Mouse (Mus musculus) thymus, adult 18-20 months (tissue): ENCODE measurements around the gene Blnk.

Experiments
- DNase-seq, 2 experiments: peaks; one replicate each; pipeline ENCODE4 v3.0.0; 2022; ENCODE audit warnings: mixed read lengths in 2 of 2

Gene Blnk

DNA sequence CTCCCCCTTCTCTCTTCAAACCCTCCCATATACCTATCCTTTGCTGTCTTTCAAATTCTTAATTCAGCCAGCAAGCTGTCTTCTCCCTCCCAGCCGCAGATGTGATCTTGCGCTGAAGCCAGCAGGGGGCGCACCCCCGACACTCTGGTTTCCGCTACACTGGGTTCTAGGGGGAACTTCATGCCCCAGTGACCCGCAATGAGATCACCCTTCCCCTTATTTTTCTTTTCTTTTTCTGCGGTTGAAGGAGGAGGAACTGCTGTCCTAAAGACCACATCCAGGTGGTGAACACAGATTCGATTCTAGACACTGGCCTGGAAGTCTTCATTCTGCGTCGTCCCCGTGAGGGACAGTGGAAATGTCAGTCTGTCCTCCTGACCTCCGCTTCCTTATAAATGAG, 31.3 kb downstream of the Blnk start:
- peak; percentile 42 to 64 for DNase-seq

- DNase-seq: no peak
Observed at GRCm38 (mm10) chr19:40958981-40959380, 35.4 kb downstream of the Blnk start.

GRCm38 (mm10) chr19:40946937-40947577, 47.3 kb downstream of the Blnk start:
- DNase-seq: no peak

- DNase-seq: no peak
Observed at GRCm38 (mm10) chr19:40943552-40943951, 50.8 kb downstream of the Blnk start.

- DNase-seq: peak; percentile 16 to 54
Observed at GRCm38 (mm10) chr19:40936038-40936437, 58.3 kb downstream of the Blnk start.

DNA sequence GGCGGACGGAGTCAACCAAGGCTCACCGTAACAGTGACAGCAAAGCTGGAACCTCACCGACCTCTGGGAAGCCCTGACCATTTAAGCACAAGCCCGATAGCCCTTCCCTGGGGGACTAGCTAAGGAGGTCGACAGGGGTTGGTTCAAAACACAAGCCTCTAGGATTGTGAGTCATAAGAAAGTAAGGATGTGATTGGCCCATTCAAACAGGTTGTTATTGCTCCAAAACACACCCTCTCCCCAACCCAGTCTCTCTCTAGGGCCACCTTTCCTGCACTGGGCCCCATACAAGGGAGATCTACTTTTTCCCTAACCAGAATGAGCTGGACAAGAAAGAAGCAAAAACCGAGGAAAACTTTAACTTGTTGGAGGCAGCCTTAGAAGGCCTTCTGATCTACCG, 59.0 kb downstream of the Blnk start:
- DNase-seq: no peak

- DNase-seq: no peak
Observed at GRCm38 (mm10) chr19:40931581-40932369, 62.6 kb downstream of the Blnk start.

- no peak for DNase-seq
Observed at GRCm38 (mm10) chr19:40895393-40895703, 99.0 kb downstream of the Blnk start.

- peak; percentile 67 to 74 for DNase-seq
Observed at GRCm38 (mm10) chr19:40894519-40895392, 99.6 kb downstream of the Blnk start, which contains the start of gene Zfp518a. Gene Zfp518a, plus strand, starts transcription at chr19:40894705.

GRCm38 (mm10) chr19:40894071-40894506, 100.2 kb downstream of the Blnk start:
- no peak for DNase-seq

DNA sequence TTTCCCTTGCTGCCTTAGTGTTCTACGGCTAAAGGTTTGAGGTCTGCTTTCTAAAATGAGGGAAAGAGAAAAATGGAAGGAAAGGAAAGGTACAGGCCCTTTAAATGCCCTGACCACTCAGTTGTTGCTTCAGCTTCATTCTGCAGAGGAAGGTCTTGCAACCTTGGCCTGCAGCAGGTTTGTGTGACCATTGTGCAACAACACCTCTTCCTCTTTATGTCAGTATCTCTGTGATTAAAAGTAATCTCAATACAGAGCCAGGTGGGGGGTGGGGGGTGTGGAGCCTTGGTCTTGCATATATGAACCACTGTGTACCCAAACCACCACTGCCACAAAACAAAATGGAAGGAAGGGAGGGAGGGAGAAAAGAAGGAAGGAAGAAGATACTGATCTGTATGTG, 105.4 kb downstream of the Blnk start:
- no peak for DNase-seq

DNA sequence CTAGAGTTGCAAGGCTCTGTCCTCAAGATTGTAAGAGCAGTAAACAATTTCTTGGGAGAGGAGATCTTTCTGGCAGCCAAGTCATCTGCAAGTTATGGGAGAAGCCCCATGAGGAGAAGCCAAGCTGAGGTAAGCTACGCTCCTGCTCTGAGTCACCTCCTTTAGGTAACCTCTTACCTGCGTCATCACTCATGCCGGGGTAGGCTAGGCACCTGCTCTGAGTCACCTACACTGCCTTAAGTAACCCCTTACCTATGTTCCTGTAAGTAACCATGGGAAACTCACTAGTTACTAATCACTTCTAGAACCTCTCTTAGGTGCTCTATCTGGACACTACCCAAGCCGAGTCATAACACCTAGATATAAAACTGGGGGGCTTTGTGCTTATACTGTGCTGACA, 112.6 kb downstream of the Blnk start:
- DNase-seq: no peak
